Mouse (Mus musculus) spleen, adult 2 months (tissue): ENCODE measurements around the gene Adal. TPM values are rescaled to one million over a fixed set of nuclear protein-coding genes. Genes with fewer than 3 reads are reported as not detected.
A peak's percentile ranks its signal among the peaks of the same experiment; 100 is the strongest.

Source experiments
- DNase-seq, 2 experiments: peaks; one replicate each; pipeline versions ENCODE4 v3.0.0 to v3.0.0-alpha.2; 2012 to 2021; ENCODE audit warnings: low spot score in 2 of 2, low read depth in 1 of 2
- H3K27ac ChIP-seq: fragments of 200-500 bp; 2 replicates; pipeline ENCODE4 v1.5.1; 2012; ENCODE audit warnings: low read length, inconsistent platforms; ENCODE audit not compliant: insufficient read depth
- H3K27me3 ChIP-seq: fragments of 200-500 bp; 2 replicates; pipeline ENCODE4 v1.6.1; 2012; ENCODE audit warnings: mild to moderate bottlenecking, moderate library complexity, low read length, inconsistent platforms; ENCODE audit not compliant: control insufficient read depth, insufficient read depth
- H3K36me3 ChIP-seq: fragments of 200-500 bp; 2 replicates; pipeline ENCODE4 v1.6.1; 2012; ENCODE audit warnings: mild to moderate bottlenecking, low read length, inconsistent platforms; ENCODE audit not compliant: control insufficient read depth, insufficient read depth
- H3K4me1 ChIP-seq: fragments of 200-500 bp; 2 replicates; pipeline ENCODE4 v1.6.1; 2011; ENCODE audit warnings: inconsistent platforms; ENCODE audit not compliant: control insufficient read depth, insufficient read depth, insufficient read length
- H3K4me3 ChIP-seq: fragments of 200-500 bp; 2 replicates; pipeline ENCODE4 v1.5.1; 2011; ENCODE audit warnings: mild to moderate bottlenecking, inconsistent platforms; ENCODE audit not compliant: insufficient read depth, insufficient read length; ENCODE audit errors: extremely low read depth
- CTCF ChIP-seq: fragments of 200-500 bp; IDR thresholded peaks from 2 replicates; pipeline ENCODE4 v1.5.1; 2011; ENCODE audit warnings: mild to moderate bottlenecking, inconsistent platforms; ENCODE audit not compliant: insufficient read depth, insufficient read length, insufficient replicate concordance; ENCODE audit errors: extremely low read depth
- POLR2A ChIP-seq: fragments of 200-500 bp; IDR thresholded peaks from 2 replicates; pipeline ENCODE4 v1.6.1; 2011; ENCODE audit warnings: low read depth, low read length, inconsistent platforms
- WGBS: fragments of 180-500 bp; shearing (Covaris S2); methylation state at CpG from one replicate; pipeline ENCODE4 v1.1.7; 2018; 5-methylcytosine and 5-hydroxymethylcytosine counted together
- polyA plus RNA-seq: library from polyadenylated mRNA; depleted of rRNA; stranded (reverse); fragments of >200 nt; gene quantifications from 2 replicates; pipeline ENCODE4 v1.2.3, GENCODE M21; 2012

Adal gene
- polyA plus RNA-seq, 1 experiment: 3.7 TPM

- H3K4me1 ChIP-seq: no peaks in the 10 kb centered on the region
- H3K27me3 ChIP-seq: no peaks in the 10 kb centered on the region
- TF ChIP-seq POLR2A (no peak), CTCF (no peak)
- H3K4me3 ChIP-seq: no peak overlapping the region
- 86% methylated on average over 1 of the region's 1 CpGs for WGBS
- DNase-seq: no peak
- H3K36me3 ChIP-seq: no peaks in the 10 kb centered on the region
- H3K27ac ChIP-seq: no peak overlapping the region
Measured at GRCm38 (mm10) chr2:121127536-121127935, 12.7 kb upstream of the Adal start.

GRCm38 (mm10) chr2:121128865-121129620 lies 11.2 kb upstream of the Adal start:
- Histone ChIP-seq H3K27me3 (no peaks in the 10 kb centered on the region), H3K36me3 (no peaks in the 10 kb centered on the region), H3K27ac (no peak overlapping the region), H3K4me3 (no peak overlapping the region), H3K4me1 (no peaks in the 10 kb centered on the region)
- TF ChIP-seq POLR2A: no peak
- TF ChIP-seq CTCF: no peak
- WGBS: 81% methylated on average over 9 of the region's 9 CpGs
- no peak for DNase-seq

DNA sequence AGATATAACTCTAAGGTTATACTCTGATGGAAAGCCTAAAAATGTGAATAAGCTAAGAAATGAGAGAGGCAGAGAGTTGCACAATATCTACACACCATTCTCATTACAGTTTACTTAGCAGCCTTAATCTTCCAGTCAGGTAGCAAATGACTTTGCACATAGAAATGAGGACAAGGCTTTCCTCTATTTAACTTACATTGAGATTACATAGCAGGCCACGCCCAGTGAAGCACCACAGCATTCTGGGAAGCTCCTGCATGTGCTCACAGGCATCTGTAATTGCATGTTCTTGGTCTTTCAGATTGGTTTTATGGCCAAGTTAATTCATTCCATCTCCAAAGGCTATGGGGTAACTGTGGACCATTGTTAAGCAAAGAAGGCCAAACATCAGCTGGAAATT lies 7.4 kb upstream of the Adal start:
- no peak for DNase-seq
- Histone ChIP-seq H3K27ac (no peak overlapping the region), H3K4me3 (no peak overlapping the region), H3K27me3 (no peaks in the 10 kb centered on the region), H3K36me3 (no peaks in the 10 kb centered on the region; the same call in 1 of the 2 replicates), H3K4me1 (no peaks in the 10 kb centered on the region)
- no peak for TF ChIP-seq CTCF
- no peak for TF ChIP-seq POLR2A
- 80% methylated on average over 1 of the region's 1 CpGs for WGBS

GRCm38 (mm10) chr2:121137371-121137770 lies 2.9 kb upstream of the Adal start:
- WGBS: 87% methylated on average over 4 of the region's 4 CpGs
- no peaks in the 10 kb centered on the region; the same call in 1 of the 2 replicates for H3K36me3 ChIP-seq
- peaks cover 7% of the 10 kb centered on the region; the same call in 1 of the 2 replicates for H3K4me1 ChIP-seq
- H3K4me3 ChIP-seq: no peak overlapping the region
- no peak for DNase-seq
- H3K27ac ChIP-seq: no peak overlapping the region
- TF ChIP-seq POLR2A (no peak), CTCF (no peak)
- H3K27me3 ChIP-seq: no peaks in the 10 kb centered on the region

DNA sequence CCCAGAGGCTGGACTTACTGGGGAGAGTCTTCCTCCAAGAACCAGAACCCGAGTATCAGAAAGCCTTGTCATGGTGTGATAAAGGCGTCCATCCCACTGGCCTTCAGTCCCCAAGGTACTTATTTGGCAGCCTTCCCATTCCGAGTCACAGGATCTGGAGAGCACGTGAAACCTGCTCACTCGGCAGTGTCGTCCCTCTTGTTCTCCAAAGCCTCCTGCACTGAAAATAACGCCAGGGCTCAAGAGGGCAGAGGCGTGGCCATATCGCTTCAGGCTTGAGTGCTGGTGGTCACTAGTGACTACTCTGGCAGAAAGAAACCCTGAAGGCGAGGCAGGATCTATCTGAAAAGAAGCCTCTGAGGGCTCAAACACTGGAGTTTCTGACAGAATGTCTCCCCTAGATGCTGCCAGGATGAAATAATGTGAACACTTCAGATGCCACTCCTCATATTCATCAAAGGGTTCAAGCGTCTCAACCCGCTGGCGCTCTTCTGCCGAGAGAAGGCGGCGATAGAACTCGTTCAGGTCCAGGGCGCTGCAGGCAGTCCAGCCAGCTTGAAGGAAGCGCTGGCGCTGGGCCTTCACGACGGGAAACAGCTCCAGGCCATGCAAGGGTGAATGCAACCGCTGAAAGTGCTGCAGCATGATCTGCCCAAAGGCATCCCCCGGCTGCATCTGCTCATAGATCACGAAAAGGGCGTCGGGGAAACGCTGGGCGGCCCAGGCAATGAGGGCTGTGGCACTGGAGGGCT lies 786 bp upstream of the Adal start:
- TF ChIP-seq POLR2A: no peak
- no peak for TF ChIP-seq CTCF
- 30% methylated on average over 29 of the region's 29 CpGs for WGBS
- Histone ChIP-seq H3K4me1 (peaks cover 7% of the 10 kb centered on the region; the same call in 1 of the 2 replicates), H3K36me3 (peaks cover 2% of the 10 kb centered on the region), H3K27me3 (no peaks in the 10 kb centered on the region), H3K27ac (peak overlapping the region; percentile 98), H3K4me3 (peak overlapping the region; percentile 100)
- no peak for DNase-seq

- Histone ChIP-seq H3K27me3 (no peaks in the 10 kb centered on the region), H3K4me3 (peak overlapping the region; percentile 100; the same call in 1 of the 2 replicates), H3K4me1 (peaks cover 7% of the 10 kb centered on the region; the same call in 1 of the 2 replicates), H3K36me3 (peaks cover 8% of the 10 kb centered on the region), H3K27ac (no peak overlapping the region)
- WGBS: 68% methylated on average over 16 of the region's 16 CpGs
- no peak for TF ChIP-seq POLR2A
- TF ChIP-seq CTCF: no peak
- DNase-seq: no peak
Measured at GRCm38 (mm10) chr2:121141216-121142035, 1.2 kb downstream of the Adal start.
